Mouse (Mus musculus): ENCODE measurements around the gene Smg6. TPM values are rescaled to one million over a fixed set of nuclear protein-coding genes. Genes with fewer than 3 reads are reported as not detected.

Smg6 gene
- total and polyA plus RNA-seq, 2 experiments from 2014 or later = 7.1 to 21.1 TPM

DNA sequence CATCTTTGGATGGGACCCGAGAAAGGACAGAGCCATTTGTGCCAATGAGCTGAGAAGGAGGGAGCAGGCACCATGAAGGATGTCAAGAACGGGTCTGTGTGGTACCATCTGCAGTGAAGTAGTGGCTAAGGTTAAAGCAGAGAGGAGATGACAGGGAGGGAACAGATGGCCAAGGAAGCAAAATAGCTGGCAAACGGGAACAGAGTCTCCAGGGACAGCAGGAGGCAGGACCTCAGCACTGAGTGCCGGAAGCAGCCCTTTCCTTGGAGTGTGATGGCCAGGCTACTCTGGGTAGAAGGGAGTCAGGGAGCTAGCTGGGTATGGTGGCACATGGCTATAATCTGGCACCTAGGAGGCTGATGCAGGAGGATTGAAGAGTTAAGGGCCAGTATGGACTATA lies 273.2 kb downstream of the Smg6 start:
- no peak overlapping the region for H3K4me3 ChIP-seq (ENCODE audit: low read depth, low read length)
- 76% methylated on average over 4 of the region's 4 CpGs for WGBS
- no peak overlapping the region for H3K27ac ChIP-seq (ENCODE audit: low read depth)
- H3K9ac ChIP-seq (replicated peaks; ENCODE audit: low read depth, low read length) = no peak overlapping the region
- no peak for DNase-seq (ENCODE audit: low spot score)
- no peaks in the 10 kb centered on the region for H3K9me3 ChIP-seq (replicated peaks; ENCODE audit: control insufficient read depth, low read length)
- no peak for TF ChIP-seq CTCF (IDR thresholded peaks at IDR 0.05; ENCODE audit: low read depth)
- TF ChIP-seq EP300 (IDR thresholded peaks at IDR 0.05; ENCODE audit: low read depth) = no peak
- H3K4me2 ChIP-seq (ENCODE audit: low read depth, low read length) = no peak overlapping the region
- peaks cover 15% of the 10 kb centered on the region for H3K4me1 ChIP-seq (ENCODE audit: control insufficient read depth, insufficient read depth)
- ATAC-seq (ENCODE audit: insufficient read depth, low read depth) = no peak
- peaks cover 10% of the 10 kb centered on the region for H3K27me3 ChIP-seq (ENCODE audit: control insufficient read depth, insufficient read depth, low read length)
- no peaks in the 10 kb centered on the region for H3K36me3 ChIP-seq (replicated peaks; ENCODE audit: control insufficient read depth, insufficient read depth, low read length)

DNA sequence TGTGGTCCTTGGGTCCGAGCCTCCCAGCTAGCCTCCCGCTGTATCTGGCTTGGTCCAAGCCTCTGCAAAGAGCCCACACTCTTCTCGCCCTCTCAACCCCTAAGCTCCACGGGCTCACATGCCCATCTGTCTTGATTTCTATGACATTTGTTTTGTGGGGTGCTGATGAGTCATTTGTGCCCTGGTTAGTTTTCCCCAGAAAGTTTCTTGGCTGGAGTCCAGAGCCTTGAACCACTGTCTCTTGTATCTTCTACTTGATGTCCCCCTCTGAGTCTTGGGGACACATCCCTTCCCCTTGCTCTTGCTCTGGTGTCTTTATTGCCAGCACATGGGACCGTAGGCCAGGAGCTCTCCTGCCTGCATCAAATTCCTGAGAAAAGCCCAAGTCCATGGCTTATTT lies 274.3 kb downstream of the Smg6 start:
- TF ChIP-seq CTCF (IDR thresholded peaks at IDR 0.05; ENCODE audit: low read depth) (no peak), EP300 (IDR thresholded peaks at IDR 0.05; ENCODE audit: low read depth) (no peak)
- H3K4me2 ChIP-seq (ENCODE audit: low read depth, low read length) = no peak overlapping the region
- no peak overlapping the region for H3K27ac ChIP-seq (ENCODE audit: low read depth)
- H3K4me3 ChIP-seq (ENCODE audit: low read depth, low read length) = no peak overlapping the region
- H3K4me1 ChIP-seq (ENCODE audit: control insufficient read depth, insufficient read depth) = peaks cover 24% of the 10 kb centered on the region
- no peaks in the 10 kb centered on the region for H3K36me3 ChIP-seq (replicated peaks; ENCODE audit: control insufficient read depth, insufficient read depth, low read length)
- DNase-seq (ENCODE audit: low spot score) (no peak), ATAC-seq (ENCODE audit: insufficient read depth, low read depth) (no peak)
- 76% methylated on average over 5 of the region's 5 CpGs for WGBS
- H3K9ac ChIP-seq (replicated peaks; ENCODE audit: low read depth, low read length) = no peak overlapping the region
- H3K27me3 ChIP-seq (ENCODE audit: control insufficient read depth, insufficient read depth, low read length) = peaks cover 5% of the 10 kb centered on the region; the same call in 1 of the 2 replicates
- H3K9me3 ChIP-seq (replicated peaks; ENCODE audit: control insufficient read depth, low read length) = no peaks in the 10 kb centered on the region

DNA sequence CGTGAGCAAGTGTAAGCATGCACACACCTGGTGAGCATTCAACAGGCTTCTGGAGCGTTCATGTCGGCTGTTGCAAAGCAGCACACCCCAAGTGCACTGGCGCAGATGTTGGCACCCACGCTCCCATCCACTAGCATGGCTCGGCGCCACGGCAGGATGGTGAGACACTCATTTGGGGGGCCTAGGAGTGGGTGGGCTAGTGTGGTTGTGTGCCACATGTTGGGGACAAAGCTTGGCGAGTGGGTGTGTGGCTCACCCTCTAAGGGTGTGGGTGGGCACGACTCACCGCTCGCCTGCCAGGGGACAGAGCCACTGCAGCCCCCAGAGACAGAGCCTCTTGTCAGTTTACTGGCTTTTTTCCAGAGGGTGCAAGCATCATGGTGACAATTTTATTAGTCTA lies 275.3 kb downstream of the Smg6 start:
- Histone ChIP-seq H3K4me1 (ENCODE audit: control insufficient read depth, insufficient read depth) (peaks cover 22% of the 10 kb centered on the region), H3K36me3 (replicated peaks; ENCODE audit: control insufficient read depth, insufficient read depth, low read length) (no peaks in the 10 kb centered on the region), H3K4me3 (ENCODE audit: low read depth, low read length) (no peak overlapping the region), H3K4me2 (ENCODE audit: low read depth, low read length) (no peak overlapping the region), H3K27me3 (ENCODE audit: control insufficient read depth, insufficient read depth, low read length) (no peaks in the 10 kb centered on the region), H3K9ac (replicated peaks; ENCODE audit: low read depth, low read length) (no peak overlapping the region), H3K27ac (ENCODE audit: low read depth) (no peak overlapping the region), H3K9me3 (replicated peaks; ENCODE audit: control insufficient read depth, low read length) (no peaks in the 10 kb centered on the region)
- no peak for DNase-seq (ENCODE audit: low spot score)
- 84% methylated on average over 12 of the region's 12 CpGs for WGBS
- no peak for ATAC-seq (ENCODE audit: insufficient read depth, low read depth)
- TF ChIP-seq CTCF (IDR thresholded peaks at IDR 0.05; ENCODE audit: low read depth) (no peak), EP300 (IDR thresholded peaks at IDR 0.05; ENCODE audit: low read depth) (no peak)

DNA sequence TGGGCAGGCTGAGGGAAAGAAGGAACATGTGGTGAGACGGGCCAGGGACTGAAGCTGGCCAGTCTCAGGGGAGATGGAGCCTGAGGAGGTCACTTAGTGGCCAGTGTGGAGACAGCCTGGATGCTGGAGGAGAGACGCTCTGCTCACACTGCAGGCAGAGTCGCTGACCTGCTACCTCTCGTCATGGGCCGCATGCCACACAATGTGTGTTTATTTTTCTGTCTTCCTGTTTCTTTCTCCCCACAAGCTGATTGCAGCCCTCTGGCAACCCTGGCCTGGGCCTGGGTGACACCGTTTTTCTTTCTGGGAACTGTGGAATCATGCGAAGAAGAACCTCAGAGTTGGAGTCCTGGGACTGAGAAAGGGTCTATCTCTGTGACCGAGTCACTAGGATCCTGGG lies 276.1 kb downstream of the Smg6 start:
- Histone ChIP-seq H3K4me2 (ENCODE audit: low read depth, low read length) (no peak overlapping the region), H3K27ac (ENCODE audit: low read depth) (no peak overlapping the region), H3K9me3 (replicated peaks; ENCODE audit: control insufficient read depth, low read length) (no peaks in the 10 kb centered on the region), H3K4me1 (ENCODE audit: control insufficient read depth, insufficient read depth) (peaks cover 22% of the 10 kb centered on the region), H3K36me3 (replicated peaks; ENCODE audit: control insufficient read depth, insufficient read depth, low read length) (no peaks in the 10 kb centered on the region), H3K9ac (replicated peaks; ENCODE audit: low read depth, low read length) (no peak overlapping the region), H3K4me3 (ENCODE audit: low read depth, low read length) (no peak overlapping the region), H3K27me3 (ENCODE audit: control insufficient read depth, insufficient read depth, low read length) (no peaks in the 10 kb centered on the region)
- no peak for DNase-seq (ENCODE audit: low spot score)
- WGBS = 65% methylated on average over 8 of the region's 8 CpGs
- no peak for ATAC-seq (ENCODE audit: insufficient read depth, low read depth)
- TF ChIP-seq CTCF (IDR thresholded peaks at IDR 0.05; ENCODE audit: low read depth) (no peak), EP300 (IDR thresholded peaks at IDR 0.05; ENCODE audit: low read depth) (no peak)

DNA sequence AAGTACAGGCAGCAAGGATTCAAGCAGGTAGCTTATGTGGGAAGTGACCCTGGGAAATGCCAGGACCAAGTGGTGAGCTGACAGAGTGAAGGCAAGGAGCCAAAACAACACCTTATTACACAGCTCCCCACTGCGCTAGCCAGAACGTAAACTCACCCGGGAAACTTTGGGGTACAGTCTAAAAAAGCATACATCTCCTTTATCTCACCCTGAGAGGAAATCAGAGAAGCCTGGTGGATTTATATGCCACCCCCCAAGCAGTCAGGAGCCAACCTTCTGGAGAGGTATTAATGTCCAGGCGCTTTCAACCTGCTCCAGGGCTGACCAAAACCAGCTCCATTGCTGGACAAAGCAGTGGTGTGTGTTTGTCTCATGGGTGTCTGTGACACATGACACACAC lies 278.3 kb downstream of the Smg6 start:
- peaks cover 22% of the 10 kb centered on the region for H3K4me1 ChIP-seq (ENCODE audit: control insufficient read depth, insufficient read depth)

DNA sequence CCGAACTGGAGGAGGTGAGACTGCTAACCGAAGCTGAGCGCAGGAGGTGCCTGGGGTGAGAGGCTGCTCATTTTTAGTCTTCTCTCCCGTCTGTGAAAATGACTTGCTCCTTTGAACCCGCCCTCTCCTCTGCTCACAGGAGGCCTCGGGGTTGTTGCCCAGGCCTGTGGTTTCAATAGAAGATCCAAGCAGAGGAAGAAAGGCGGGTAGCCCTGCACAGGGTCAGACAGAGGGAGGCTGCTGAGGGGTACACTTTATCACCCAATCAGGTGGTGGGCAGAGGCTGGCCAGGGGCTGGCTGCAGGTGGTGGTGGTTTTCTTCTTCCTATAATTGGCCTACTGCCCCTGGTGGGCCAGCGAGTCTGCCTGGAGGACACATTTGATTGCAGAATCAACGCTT lies 278.8 kb downstream of the Smg6 start:
- no peak for TF ChIP-seq EP300 (IDR thresholded peaks at IDR 0.05; ENCODE audit: low read depth)
- TF ChIP-seq CTCF (IDR thresholded peaks at IDR 0.05; ENCODE audit: low read depth) = no peak
- Histone ChIP-seq H3K27ac (ENCODE audit: low read depth) (peak overlapping the region; percentile 46), H3K4me1 (ENCODE audit: control insufficient read depth, insufficient read depth) (peaks cover 27% of the 10 kb centered on the region), H3K36me3 (replicated peaks; ENCODE audit: control insufficient read depth, insufficient read depth, low read length) (no peaks in the 10 kb centered on the region), H3K9ac (replicated peaks; ENCODE audit: low read depth, low read length) (peak overlapping the region; percentile 20; the same call in 1 of the 2 replicates), H3K9me3 (replicated peaks; ENCODE audit: control insufficient read depth, low read length) (no peaks in the 10 kb centered on the region), H3K27me3 (ENCODE audit: control insufficient read depth, insufficient read depth, low read length) (no peaks in the 10 kb centered on the region), H3K4me2 (ENCODE audit: low read depth, low read length) (no peak overlapping the region), H3K4me3 (ENCODE audit: low read depth, low read length) (no peak overlapping the region)
- DNase-seq (ENCODE audit: low spot score) = no peak
- ATAC-seq (ENCODE audit: insufficient read depth, low read depth) = no peak
- 46% methylated on average over 9 of the region's 9 CpGs for WGBS

More for the DNA sequence above, 278.3 kb downstream of the Smg6 start:
- Histone ChIP-seq H3K9ac (replicated peaks; ENCODE audit: low read depth, low read length) (no peak overlapping the region), H3K9me3 (replicated peaks; ENCODE audit: control insufficient read depth, low read length) (no peaks in the 10 kb centered on the region), H3K27ac (ENCODE audit: low read depth) (no peak overlapping the region), H3K4me3 (ENCODE audit: low read depth, low read length) (no peak overlapping the region), H3K4me2 (ENCODE audit: low read depth, low read length) (no peak overlapping the region), H3K27me3 (ENCODE audit: control insufficient read depth, insufficient read depth, low read length) (no peaks in the 10 kb centered on the region), H3K36me3 (replicated peaks; ENCODE audit: control insufficient read depth, insufficient read depth, low read length) (no peaks in the 10 kb centered on the region)
- no peak for DNase-seq (ENCODE audit: low spot score)
- TF ChIP-seq EP300 (IDR thresholded peaks at IDR 0.05; ENCODE audit: low read depth) (no peak), CTCF (IDR thresholded peaks at IDR 0.05; ENCODE audit: low read depth) (no peak)
- ATAC-seq (ENCODE audit: insufficient read depth, low read depth) = no peak
- 57% methylated on average over 4 of the region's 4 CpGs for WGBS
